Mouse (Mus musculus) CD4-positive, CD25-positive, alpha-beta regulatory T cell, adult 4 months (primary cell): ENCODE data around the gene Erh. TPM values are rescaled to one million over a fixed set of nuclear protein-coding genes. Genes with fewer than 3 reads are reported as not detected.

Experiments used
- ATAC-seq: one replicate; pipeline ENCODE4 v1.8.0; 2017
- polyA plus RNA-seq, 2 experiments: library from polyadenylated mRNA; unstranded; fragments of 100-300 nt; shearing (Covaris generic); gene quantifications; one replicate each; pipeline ENCODE4 v1.2.1; 2017

Gene Erh
- polyA plus RNA-seq, 2 experiments from 2014 or later, result 129 to 141 TPM

- no peak for ATAC-seq
Measured at GRCm38 (mm10) chr12:80615371-80616257, 28.5 kb downstream of the Erh start.

GRCm38 (mm10) chr12:80612113-80612791 is 31.9 kb downstream of the Erh start:
- no peak for ATAC-seq

DNA sequence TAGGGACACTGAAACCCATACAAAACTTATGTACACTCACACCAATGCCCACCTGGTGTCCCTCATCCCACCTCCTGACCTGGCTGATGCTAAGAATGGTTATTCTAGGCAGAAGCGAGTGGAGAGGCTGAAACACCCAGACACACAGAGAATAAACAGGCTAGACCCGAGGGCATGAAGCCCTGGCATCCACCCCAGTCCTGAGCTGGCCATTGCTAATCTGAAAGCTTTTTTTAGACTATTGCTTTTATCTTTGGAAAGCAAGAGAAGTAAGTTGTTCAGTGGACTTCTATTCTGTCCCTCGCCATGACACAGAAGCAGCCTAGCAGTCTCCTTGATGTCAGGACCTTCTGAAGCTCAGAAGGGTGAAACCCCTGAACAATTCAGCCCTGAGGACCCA is 34.2 kb downstream of the Erh start:
- ATAC-seq, result no peak

DNA sequence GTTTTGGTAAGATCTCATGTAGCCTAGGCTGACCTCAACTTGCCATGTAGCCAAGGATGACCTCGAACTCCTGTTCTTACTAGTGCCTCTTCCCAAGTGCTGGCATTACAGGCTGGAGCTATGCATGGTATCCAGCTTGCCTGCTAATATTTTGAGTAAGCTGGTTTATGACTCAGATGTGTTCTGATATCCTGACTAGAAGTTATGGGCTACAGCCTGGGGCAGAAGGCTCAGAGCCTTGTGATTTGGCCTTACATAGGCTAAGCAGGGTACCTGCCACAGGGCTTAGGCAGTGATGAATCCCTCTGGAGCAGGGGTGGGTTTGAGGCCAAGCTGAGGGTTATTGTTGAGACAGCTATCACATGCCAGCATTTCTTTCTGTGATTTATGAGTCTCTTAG is 35.6 kb downstream of the Erh start:
- ATAC-seq, result no peak

DNA sequence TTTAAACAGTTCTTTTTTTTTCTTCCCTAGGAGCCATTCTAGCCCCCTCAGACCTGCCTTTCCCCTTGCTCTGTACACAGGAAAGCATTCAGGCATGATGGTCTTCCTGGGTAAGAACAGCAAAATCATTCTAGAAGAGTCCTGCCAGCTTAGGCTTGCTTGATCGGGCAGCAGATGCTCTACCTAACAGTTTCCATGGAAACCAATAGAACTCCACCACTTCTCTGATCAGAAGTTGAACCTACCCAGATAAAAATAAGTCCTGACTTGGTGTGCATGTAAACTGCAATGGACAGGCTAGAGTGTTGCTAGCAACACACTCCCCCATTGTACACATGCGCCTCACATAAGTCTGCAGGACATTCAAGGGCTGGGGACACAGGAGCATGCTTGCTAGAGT is 39.9 kb downstream of the Erh start:
- ATAC-seq, result no peak

DNA sequence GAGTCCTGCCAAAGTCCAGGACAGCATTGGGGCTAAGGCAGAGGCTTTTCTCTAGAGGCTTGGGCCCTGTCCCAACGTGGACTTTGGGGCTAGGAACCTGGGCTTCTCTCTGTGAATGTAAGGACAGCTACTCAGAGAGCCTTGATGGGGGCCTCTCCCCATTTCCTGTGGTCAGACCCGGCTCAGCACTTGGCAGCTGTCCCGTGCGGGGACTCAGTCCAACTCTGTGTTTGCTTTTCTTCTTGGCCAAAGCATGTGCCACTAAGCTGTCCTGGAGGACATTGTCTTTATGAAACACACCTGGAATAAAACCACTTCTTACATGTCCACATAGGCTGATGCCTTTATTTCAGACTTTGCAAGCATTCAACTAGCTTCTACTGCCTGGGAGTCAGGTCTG is 40.6 kb downstream of the Erh start:
- no peak for ATAC-seq

DNA sequence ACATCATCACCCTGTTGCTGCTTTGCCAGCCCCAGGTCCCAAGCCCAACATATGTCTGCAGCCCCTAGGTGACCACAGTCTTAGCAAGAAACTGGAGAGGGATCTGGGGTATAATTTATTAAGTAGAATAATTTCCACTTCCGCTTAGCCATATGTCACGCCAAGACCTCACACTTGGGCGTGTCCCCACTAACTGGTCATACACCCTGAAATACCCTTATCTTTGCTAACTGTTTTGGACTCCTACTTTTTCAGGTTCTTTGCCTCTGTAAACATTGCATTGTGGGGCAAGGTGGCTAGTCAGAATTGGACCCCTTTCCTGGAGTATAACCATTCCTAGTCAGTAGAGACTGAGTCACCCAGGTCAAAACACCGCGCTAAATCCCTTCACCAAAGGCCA is 41.7 kb downstream of the Erh start:
- ATAC-seq, result no peak

DNA sequence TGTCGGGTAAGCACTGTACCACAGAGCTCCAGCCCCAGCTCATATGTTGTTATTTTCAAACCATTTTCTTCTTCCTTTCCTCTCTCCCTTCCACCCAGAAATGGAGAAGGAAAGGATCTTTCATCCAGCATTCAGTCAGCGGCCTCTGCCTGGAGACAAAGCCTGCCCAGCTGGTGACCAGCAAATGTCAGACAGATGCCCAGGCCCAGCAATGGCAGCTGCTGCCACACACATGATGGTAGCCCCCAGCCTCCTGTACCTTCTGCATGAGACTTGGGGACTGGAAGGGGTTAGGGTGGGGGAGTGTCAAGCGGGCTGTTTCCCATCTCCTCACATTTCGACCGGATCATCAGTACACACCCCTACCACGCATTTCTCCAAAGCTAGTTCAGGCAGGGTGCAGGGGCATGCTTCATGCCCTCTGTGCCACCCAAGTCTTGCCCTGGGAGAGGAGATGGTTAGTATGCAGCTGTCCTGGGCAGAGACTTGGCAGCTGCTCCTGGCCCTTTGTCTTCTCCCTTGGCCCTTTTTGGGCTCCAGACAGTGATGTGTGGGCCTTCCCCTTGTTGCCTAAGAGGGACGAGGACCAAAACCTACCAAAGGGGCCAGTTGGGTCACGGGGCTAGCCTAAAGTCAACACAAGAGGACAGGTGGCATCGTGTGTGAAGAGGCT is 42.4 kb downstream of the Erh start:
- ATAC-seq, result no peak

DNA sequence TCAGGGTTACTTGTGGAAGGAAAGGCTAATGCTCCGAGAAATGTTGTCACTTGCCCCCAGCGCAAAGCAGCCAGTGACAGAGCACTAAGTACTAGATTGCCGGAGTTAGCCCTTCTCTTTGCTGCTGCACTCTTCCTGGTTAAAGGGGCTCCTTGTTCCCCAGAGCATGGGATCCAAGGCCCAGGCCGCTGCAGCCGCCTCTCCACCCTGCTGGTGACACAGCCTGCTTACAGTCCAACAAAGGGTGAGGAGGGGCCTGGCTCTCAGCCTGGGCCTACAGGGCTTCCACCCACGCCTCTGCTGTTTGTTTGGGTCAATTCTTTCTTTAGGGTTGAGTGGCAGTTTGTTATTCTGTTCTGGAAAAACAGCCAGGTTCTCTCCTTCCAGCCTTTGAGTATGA is 45.4 kb downstream of the Erh start:
- ATAC-seq, result no peak

DNA sequence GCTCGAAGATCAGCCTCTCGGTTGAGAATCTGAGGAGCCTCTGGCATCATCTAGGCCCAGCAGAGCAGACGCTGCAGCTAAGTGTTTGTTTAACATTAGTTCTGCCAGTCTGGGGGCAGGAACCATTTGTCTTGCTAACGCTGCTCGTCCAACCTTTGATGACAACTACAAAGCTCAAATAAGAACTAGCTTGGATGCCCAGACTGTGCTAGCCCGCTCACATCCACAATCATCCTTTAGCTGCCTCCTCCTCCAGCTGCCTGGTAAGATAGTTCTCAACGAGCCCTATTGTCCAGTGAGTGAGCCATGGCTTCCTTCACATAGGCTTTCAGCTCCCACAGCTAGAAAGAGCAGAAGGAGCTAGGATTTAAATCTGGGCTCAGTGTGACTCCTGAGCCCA is 45.9 kb downstream of the Erh start:
- no peak for ATAC-seq

DNA sequence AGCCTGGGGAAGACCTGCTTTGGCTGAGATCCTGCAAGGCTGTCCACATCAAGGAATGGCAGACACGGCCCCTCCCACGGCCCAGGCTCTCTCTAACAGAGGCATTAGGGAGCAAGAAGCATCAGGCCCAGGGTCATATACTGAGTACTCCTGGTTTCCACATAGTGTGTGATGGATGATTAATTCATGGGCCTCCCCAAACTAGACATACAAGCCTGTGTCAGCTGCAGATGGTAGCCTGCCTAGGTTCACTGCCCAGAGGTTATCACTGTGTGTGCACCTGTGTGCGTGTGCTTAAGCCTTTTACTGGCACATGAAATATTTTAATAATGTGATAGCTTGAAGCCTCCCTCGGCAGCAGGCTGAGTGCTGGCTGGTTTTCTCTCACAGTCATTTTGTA is 48.2 kb downstream of the Erh start:
- no peak for ATAC-seq

DNA sequence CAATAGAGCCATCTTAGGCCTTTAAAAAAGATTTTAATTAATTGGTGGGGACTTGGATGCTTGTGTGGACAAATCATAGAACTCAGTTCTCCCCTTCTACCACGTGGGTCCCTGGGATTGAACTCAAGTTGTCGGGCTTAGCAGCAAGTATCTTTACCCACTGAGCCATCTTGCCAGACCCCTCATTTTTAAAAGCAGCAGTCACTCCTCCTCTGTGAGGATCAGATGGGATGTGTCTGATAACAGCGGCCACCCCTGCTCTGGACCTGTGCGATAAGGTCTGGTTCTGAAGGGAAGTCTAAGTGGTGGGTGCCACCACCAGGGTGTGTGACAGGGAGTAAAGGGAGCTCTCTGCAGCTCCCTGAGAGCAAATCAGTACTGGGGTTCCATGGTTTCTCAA is 48.6 kb downstream of the Erh start:
- ATAC-seq, result no peak

GRCm38 (mm10) chr12:80594781-80595180 is 49.4 kb downstream of the Erh start:
- ATAC-seq, result no peak

DNA sequence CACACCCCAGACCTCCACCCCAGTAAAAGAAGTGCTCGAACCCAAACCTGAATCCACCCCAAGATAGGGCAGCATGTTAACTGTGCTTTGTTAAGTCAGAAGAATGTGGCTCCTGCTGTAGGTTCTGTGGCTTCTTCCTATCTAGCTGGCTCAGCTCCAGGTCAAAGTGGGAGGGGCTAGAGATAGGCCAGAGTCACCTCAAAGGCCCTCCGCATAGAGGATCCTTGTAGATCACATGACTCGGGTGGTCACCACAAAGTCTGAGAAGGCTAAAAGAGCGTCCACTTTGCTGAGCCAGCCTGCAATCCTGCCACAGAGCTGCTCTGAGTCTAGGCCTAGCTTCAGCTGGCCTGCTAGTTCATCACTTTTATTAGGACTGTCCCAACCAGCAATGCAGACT is 50.0 kb downstream of the Erh start:
- ATAC-seq, result no peak

DNA sequence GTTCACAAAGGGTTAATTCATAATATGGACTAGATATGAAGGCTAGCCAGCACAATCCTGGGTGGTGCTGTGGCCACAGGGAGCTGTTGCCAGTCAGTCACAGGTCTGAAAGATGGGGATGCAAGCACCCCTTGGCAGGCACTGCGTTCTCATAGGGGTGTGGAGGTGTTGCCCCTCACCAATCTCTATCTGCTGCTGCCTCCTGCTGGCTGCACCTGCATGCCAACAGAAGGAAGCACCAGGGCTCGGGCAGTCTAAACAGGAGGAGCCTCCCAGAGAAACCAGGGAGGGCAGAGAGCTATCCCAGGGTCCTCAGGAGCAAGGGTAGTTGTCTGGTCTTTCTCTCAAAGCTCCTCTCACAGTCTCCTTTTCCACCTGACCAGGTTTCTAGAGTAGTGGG is 59.2 kb downstream of the Erh start:
- no peak for ATAC-seq

Other genes starting within 250 kb of the Erh start
- gene Dcaf5, start 207.7 kb downstream of the Erh start, polyA plus RNA-seq, result 10 to 100 TPM; 14.9 to 18.2 TPM
- gene Exd2, start 181.2 kb downstream of the Erh start, polyA plus RNA-seq, result 10 to 100 TPM; 17.7 to 35.3 TPM
- gene Galnt16, start 126.1 kb downstream of the Erh start, polyA plus RNA-seq, result 1 to 10 TPM in 1 of 2 experiments, not detected in 1; 1.2 TPM
- 10 to 100 TPM; 20.6 to 32.1 TPM for gene Slc39a9, start 458 bp downstream of the Erh start, polyA plus RNA-seq
- gene Plekhd1, start 48.2 kb upstream of the Erh start, polyA plus RNA-seq, result under 1 TPM; 0.28 to 0.90 TPM
- not detected for gene Ccdc177, start 116.3 kb upstream of the Erh start, polyA plus RNA-seq
- 10 to 100 TPM; 23.1 to 29.8 TPM for gene Susd6, start 146.2 kb upstream of the Erh start, polyA plus RNA-seq